Mouse (Mus musculus): ENCODE measurements around the gene Grik3. TPM values are rescaled to one million over a fixed set of nuclear protein-coding genes. Genes with fewer than 3 reads are reported as not detected.

The Grik3 gene
- polyA plus RNA-seq, 1 experiment from 2014 or later, result 4.5 TPM

DNA sequence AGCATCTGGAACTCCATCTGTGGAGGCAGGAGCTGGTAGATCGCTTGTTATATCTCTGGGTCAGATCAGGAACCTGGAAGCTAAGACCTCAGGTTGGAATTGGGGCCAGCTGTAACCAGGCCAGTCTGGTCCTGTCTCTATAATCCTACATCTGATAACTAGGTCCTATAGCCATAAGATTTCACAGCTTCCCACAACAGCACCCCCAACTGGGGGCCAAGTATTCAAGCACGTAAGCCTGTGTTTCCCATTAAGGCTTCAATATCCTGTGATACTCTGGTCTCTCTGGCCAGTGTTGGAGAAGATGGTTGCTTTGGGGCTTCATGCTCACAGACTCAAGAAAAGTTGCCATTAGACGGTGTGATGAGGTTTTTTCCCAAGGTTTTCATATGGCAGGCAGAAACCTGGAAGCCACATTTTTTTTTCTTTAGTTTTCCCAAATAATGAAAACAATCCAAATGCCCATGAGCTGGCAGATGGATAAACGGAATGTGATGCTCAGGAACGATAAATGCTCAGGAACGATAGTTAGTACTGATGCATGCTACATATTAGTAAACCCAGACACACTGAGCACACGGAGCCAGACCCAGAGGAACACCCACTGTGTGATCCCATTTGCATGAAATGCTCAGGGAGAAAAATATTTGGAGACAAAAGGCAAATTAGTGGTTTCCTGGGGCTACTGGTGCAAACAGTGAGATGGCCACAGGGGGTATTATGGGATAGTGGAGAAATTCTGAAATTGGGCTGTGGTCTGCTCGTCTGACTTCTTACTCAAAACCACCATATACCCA is 128.2 kb downstream of the Grik3 start:
- WGBS, result 80% methylated on average over 8 of the region's 8 CpGs

GRCm38 (mm10) chr4:125624885-125625678 is 134.6 kb downstream of the Grik3 start:
- ATAC-seq (ENCODE audit: low FRiP score, low TSS enrichment) (no peak), DNase-seq (no peak)
- 86% methylated on average over 9 of the region's 9 CpGs for WGBS
- Histone ChIP-seq H3K9me3 (ENCODE audit: control insufficient read depth, low read length) (no peaks in the 10 kb centered on the region), H3K27me3 (ENCODE audit: control insufficient read depth, insufficient read depth, low read length) (no peaks in the 10 kb centered on the region), H3K4me2 (ENCODE audit: low read length) (no peak overlapping the region), H3K4me3 (replicated peaks; ENCODE audit: low read depth, low read length) (no peak overlapping the region), H3K9ac (replicated peaks; ENCODE audit: low read length) (no peak overlapping the region), H3K36me3 (ENCODE audit: control insufficient read depth, insufficient read depth, low read length) (no peaks in the 10 kb centered on the region), H3K4me1 (ENCODE audit: control insufficient read depth, insufficient read depth, low read length) (peaks cover 9% of the 10 kb centered on the region; the same call in 1 of the 2 replicates), H3K27ac (replicated peaks; ENCODE audit: low read depth, low read length) (no peak overlapping the region)

More for the DNA sequence above, 128.2 kb downstream of the Grik3 start:
- Histone ChIP-seq H3K4me3 (replicated peaks; ENCODE audit: low read depth, low read length) (no peak overlapping the region), H3K9me3 (ENCODE audit: control insufficient read depth, low read length) (no peaks in the 10 kb centered on the region), H3K4me1 (ENCODE audit: control insufficient read depth, insufficient read depth, low read length) (peaks cover 4% of the 10 kb centered on the region; the same call in 1 of the 2 replicates), H3K27me3 (ENCODE audit: control insufficient read depth, insufficient read depth, low read length) (no peaks in the 10 kb centered on the region), H3K27ac (replicated peaks; ENCODE audit: low read depth, low read length) (no peak overlapping the region), H3K4me2 (ENCODE audit: low read length) (no peak overlapping the region), H3K9ac (replicated peaks; ENCODE audit: low read length) (no peak overlapping the region), H3K36me3 (ENCODE audit: control insufficient read depth, insufficient read depth, low read length) (no peaks in the 10 kb centered on the region)
- no peak for ATAC-seq (ENCODE audit: low FRiP score, low TSS enrichment)
- DNase-seq, result no peak

- ATAC-seq (ENCODE audit: low FRiP score, low TSS enrichment) (no peak), DNase-seq (peak; percentile 32)
Measured at GRCm38 (mm10) chr4:125629544-125629943, 139.0 kb downstream of the Grik3 start.

GRCm38 (mm10) chr4:125635037-125635436 is 144.5 kb downstream of the Grik3 start:
- WGBS, result 79% methylated on average over 11 of the region's 11 CpGs
- no peak overlapping the region for H3K27ac ChIP-seq (replicated peaks; ENCODE audit: low read depth, low read length)
- DNase-seq, result peak; percentile 33

More at GRCm38 (mm10) chr4:125629544-125629943, 139.0 kb downstream of the Grik3 start:
- Histone ChIP-seq H3K9me3 (ENCODE audit: control insufficient read depth, low read length) (no peaks in the 10 kb centered on the region), H3K9ac (replicated peaks; ENCODE audit: low read length) (no peak overlapping the region), H3K27me3 (ENCODE audit: control insufficient read depth, insufficient read depth, low read length) (no peaks in the 10 kb centered on the region), H3K4me3 (replicated peaks; ENCODE audit: low read depth, low read length) (no peak overlapping the region), H3K4me1 (ENCODE audit: control insufficient read depth, insufficient read depth, low read length) (0 out of 2 replicates have a peak, but pooled peaks cover 5% of the 10 kb centered on the region), H3K27ac (replicated peaks; ENCODE audit: low read depth, low read length) (no peak overlapping the region), H3K4me2 (ENCODE audit: low read length) (no peak overlapping the region), H3K36me3 (ENCODE audit: control insufficient read depth, insufficient read depth, low read length) (no peaks in the 10 kb centered on the region)
- 68% methylated on average over 4 of the region's 4 CpGs for WGBS

DNA sequence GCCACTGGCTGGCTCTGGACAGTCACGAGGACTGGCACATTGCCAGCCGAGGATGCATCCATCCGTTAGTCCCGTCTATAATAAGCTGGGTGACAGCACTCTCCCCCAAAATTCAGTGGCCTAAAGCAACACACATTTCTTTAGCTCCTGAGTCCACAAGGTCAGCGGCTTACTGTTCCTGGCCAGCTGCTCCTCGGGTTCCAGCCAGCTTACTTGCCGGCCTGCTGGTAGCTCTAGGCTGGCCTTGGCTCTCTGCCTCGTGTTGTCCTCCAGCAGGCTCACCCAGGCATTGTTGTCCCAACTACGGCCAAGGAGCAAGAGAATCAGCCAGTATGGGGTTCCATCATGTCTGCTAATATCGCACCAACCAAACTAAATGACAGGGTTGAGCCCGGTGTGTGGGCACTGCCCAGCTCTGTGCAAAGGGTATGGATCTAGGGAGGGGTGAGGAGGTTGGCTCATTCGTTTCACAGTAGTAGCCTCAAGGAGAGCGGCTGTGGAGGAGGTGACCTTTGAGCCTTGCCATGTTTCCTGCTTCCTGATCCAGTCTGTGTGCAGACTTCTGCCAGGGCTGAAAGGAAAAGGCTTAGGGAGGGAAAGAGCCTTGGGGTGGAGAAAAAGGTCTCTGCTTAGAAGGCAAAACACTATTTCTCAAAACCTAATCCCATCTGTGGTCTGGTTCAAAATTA is 146.3 kb downstream of the Grik3 start:
- Histone ChIP-seq H3K27ac (replicated peaks; ENCODE audit: low read depth, low read length) (peak overlapping the region; percentile 14; the same call in 1 of the 2 replicates), H3K4me2 (ENCODE audit: low read length) (no peak overlapping the region)

More at GRCm38 (mm10) chr4:125635037-125635436, 144.5 kb downstream of the Grik3 start:
- Histone ChIP-seq H3K9ac (replicated peaks; ENCODE audit: low read length) (no peak overlapping the region), H3K4me1 (ENCODE audit: control insufficient read depth, insufficient read depth, low read length) (no peaks in the 10 kb centered on the region), H3K27me3 (ENCODE audit: control insufficient read depth, insufficient read depth, low read length) (no peaks in the 10 kb centered on the region), H3K4me2 (ENCODE audit: low read length) (no peak overlapping the region), H3K4me3 (replicated peaks; ENCODE audit: low read depth, low read length) (no peak overlapping the region), H3K36me3 (ENCODE audit: control insufficient read depth, insufficient read depth, low read length) (no peaks in the 10 kb centered on the region), H3K9me3 (ENCODE audit: control insufficient read depth, low read length) (no peaks in the 10 kb centered on the region)
- ATAC-seq (ENCODE audit: low FRiP score, low TSS enrichment), result no peak

DNA sequence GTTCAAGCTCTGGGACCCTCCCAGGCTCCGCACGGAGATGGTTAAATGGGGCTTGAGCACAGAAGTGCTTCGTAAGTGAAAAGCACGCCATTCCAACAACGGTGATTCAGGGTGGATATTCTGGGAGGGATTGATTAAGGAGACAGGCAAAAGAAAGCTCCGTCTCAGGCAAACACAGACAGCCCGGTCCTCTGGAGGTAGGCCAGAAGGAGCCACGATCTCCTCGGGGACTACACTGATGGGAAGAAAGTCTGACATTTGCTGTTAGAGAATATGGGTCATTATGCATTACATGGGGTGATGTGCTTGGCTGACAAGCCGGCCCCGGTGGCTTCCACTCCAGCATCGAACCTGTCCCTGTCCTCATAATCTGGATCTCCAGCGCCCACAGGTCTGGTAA is 146.9 kb downstream of the Grik3 start:
- 70% methylated on average over 13 of the region's 13 CpGs for WGBS
- no peak overlapping the region for H3K4me2 ChIP-seq (ENCODE audit: low read length)
- no peak overlapping the region for H3K27ac ChIP-seq (replicated peaks; ENCODE audit: low read depth, low read length)
- ATAC-seq (ENCODE audit: low FRiP score, low TSS enrichment) (no peak), DNase-seq (no peak)
- no peaks in the 10 kb centered on the region for H3K36me3 ChIP-seq (ENCODE audit: control insufficient read depth, insufficient read depth, low read length)
- H3K4me3 ChIP-seq (replicated peaks; ENCODE audit: low read depth, low read length), result no peak overlapping the region
- H3K27me3 ChIP-seq (ENCODE audit: control insufficient read depth, insufficient read depth, low read length), result no peaks in the 10 kb centered on the region
- H3K9me3 ChIP-seq (ENCODE audit: control insufficient read depth, low read length), result no peaks in the 10 kb centered on the region
- no peak overlapping the region for H3K9ac ChIP-seq (replicated peaks; ENCODE audit: low read length)
- H3K4me1 ChIP-seq (ENCODE audit: control insufficient read depth, insufficient read depth, low read length), result no peaks in the 10 kb centered on the region

More for the DNA sequence above, 146.3 kb downstream of the Grik3 start:
- Histone ChIP-seq H3K9ac (replicated peaks; ENCODE audit: low read length) (no peak overlapping the region), H3K27me3 (ENCODE audit: control insufficient read depth, insufficient read depth, low read length) (no peaks in the 10 kb centered on the region), H3K4me3 (replicated peaks; ENCODE audit: low read depth, low read length) (no peak overlapping the region), H3K36me3 (ENCODE audit: control insufficient read depth, insufficient read depth, low read length) (no peaks in the 10 kb centered on the region), H3K9me3 (ENCODE audit: control insufficient read depth, low read length) (no peaks in the 10 kb centered on the region), H3K4me1 (ENCODE audit: control insufficient read depth, insufficient read depth, low read length) (no peaks in the 10 kb centered on the region)
- ATAC-seq (ENCODE audit: low FRiP score, low TSS enrichment), result no peak
- 69% methylated on average over 13 of the region's 13 CpGs for WGBS
- no peak for DNase-seq

DNA sequence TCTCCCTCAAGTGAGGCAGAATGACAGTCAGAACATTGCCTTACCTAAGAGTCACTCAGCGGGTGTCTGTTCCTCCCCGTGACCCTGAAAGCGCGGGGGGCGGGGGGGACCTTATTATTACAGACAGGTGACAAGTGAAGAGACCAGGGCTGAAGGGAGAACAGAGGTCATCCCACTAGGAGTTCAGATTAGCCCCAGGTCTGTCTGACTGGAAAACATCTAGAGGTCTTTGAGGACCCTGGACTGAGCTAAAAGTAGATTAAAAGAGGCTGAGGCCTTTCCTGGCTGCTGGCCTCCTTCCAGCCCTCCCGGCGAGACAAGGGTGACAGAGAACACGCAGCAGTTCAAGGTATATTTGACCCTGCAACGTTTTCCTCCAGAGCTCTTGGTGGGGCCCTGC is 150.0 kb downstream of the Grik3 start:
- H3K4me2 ChIP-seq (ENCODE audit: low read length), result no peak overlapping the region
- WGBS, result 74% methylated on average over 9 of the region's 9 CpGs
- H3K9me3 ChIP-seq (ENCODE audit: control insufficient read depth, low read length), result no peaks in the 10 kb centered on the region
- peaks cover 8% of the 10 kb centered on the region; the same call in 1 of the 2 replicates for H3K4me1 ChIP-seq (ENCODE audit: control insufficient read depth, insufficient read depth, low read length)
- H3K27me3 ChIP-seq (ENCODE audit: control insufficient read depth, insufficient read depth, low read length), result no peaks in the 10 kb centered on the region
- H3K27ac ChIP-seq (replicated peaks; ENCODE audit: low read depth, low read length), result no peak overlapping the region
- no peak overlapping the region for H3K9ac ChIP-seq (replicated peaks; ENCODE audit: low read length)
- ATAC-seq (ENCODE audit: low FRiP score, low TSS enrichment) (no peak), DNase-seq (no peak)
- no peak overlapping the region for H3K4me3 ChIP-seq (replicated peaks; ENCODE audit: low read depth, low read length)
- no peaks in the 10 kb centered on the region for H3K36me3 ChIP-seq (ENCODE audit: control insufficient read depth, insufficient read depth, low read length)

GRCm38 (mm10) chr4:125640921-125641663 is 150.6 kb downstream of the Grik3 start:
- 72% methylated on average over 15 of the region's 15 CpGs for WGBS
- no peak overlapping the region for H3K4me3 ChIP-seq (replicated peaks; ENCODE audit: low read depth, low read length)

More at GRCm38 (mm10) chr4:125640921-125641663, 150.6 kb downstream of the Grik3 start:
- Histone ChIP-seq H3K36me3 (ENCODE audit: control insufficient read depth, insufficient read depth, low read length) (no peaks in the 10 kb centered on the region), H3K9ac (replicated peaks; ENCODE audit: low read length) (no peak overlapping the region), H3K27ac (replicated peaks; ENCODE audit: low read depth, low read length) (no peak overlapping the region), H3K9me3 (ENCODE audit: control insufficient read depth, low read length) (no peaks in the 10 kb centered on the region), H3K27me3 (ENCODE audit: control insufficient read depth, insufficient read depth, low read length) (no peaks in the 10 kb centered on the region), H3K4me2 (ENCODE audit: low read length) (no peak overlapping the region), H3K4me1 (ENCODE audit: control insufficient read depth, insufficient read depth, low read length) (peaks cover 8% of the 10 kb centered on the region; the same call in 1 of the 2 replicates)
- ATAC-seq (ENCODE audit: low FRiP score, low TSS enrichment) (no peak), DNase-seq (no peak)
